In the genomic region with DNA sequence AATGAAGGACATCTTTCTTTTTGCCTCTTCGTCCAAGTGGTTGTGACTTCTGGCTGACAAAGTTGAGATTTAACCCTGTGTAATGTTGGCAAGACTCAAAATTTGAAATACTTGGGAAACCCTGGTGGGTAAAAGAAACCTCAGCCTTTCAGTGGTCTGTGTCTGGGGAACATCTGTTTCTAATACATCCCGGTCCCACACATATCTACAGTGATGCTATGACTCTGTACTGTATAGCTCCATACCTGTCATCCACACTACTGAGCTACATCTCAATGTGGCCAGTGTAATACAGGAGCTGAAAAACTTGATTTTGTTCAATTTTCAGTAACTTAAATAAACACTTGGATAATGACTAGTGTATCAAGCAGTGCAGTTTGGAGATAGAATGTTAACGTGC, we compare ENCODE assay signal across 11 mouse cellular contexts.
"Had no signal": no experiment of that assay in that cellular context is flagged by ENCODE, and none has a peak within 500 bp of the region (broad histone marks: within the 10 kb centered on the region; RNA-seq: fewer than 3 reads in every experiment).

No protein-coding gene starts in this region.

- H3K36me3 ChIP-seq: liver, embryonic 13.5 days; neural tube, embryonic 12.5 days had no signal

- H3K4me1 ChIP-seq: liver, embryonic 13.5 days; neural tube, embryonic 12.5 days had no signal

- H3K27me3 ChIP-seq: liver, embryonic 13.5 days; neural tube, embryonic 12.5 days had no signal

- H3K4me3 ChIP-seq: layer of hippocampus, adult 2 months; liver, embryonic 13.5 days; neural tube, embryonic 12.5 days had no signal

- H3K27ac ChIP-seq: kidney, postnatal 0 days; layer of hippocampus, adult 2 months; liver, embryonic 13.5 days; neural tube, embryonic 12.5 days had no signal

- DNase-seq: kidney, adult 9 months; kidney, postnatal 36 days; liver; liver, embryonic 13.5 days; lung, adult 18-20 months; midbrain, embryonic 14.5 days; thymus, adult 2 months; thymus, postnatal 25 days had no signal

- H3K9ac ChIP-seq: liver, embryonic 13.5 days; neural tube, embryonic 12.5 days had no signal

- H3K4me2 ChIP-seq: liver, embryonic 13.5 days; neural tube, embryonic 12.5 days had no signal

- H3K9me3 ChIP-seq: liver, embryonic 13.5 days; neural tube, embryonic 12.5 days had no signal
